In genomic region chr11:61355351-61355750, GRCm38 (mm10) we compare ENCODE assay signal across 25 mouse cellular contexts. TPM values are rescaled to one million over a fixed set of nuclear protein-coding genes. Genes with fewer than 3 reads are reported as not detected.
"Had no signal": no experiment of that assay in that cellular context is flagged by ENCODE, and none has a peak within 500 bp of the region (broad histone marks: within the 10 kb centered on the region; RNA-seq: fewer than 3 reads in every experiment).

No protein-coding gene starts in this region.

- DNase-seq: layer of hippocampus, postnatal 36 days; left cerebral cortex, postnatal 4 days; lung, adult 18-20 months; lung, postnatal 10 days; lung, postnatal 36 days; thymus, adult 18-20 months; thymus, postnatal 4 days had no signal

- H3K9ac ChIP-seq: limb, embryonic 12.5 days; limb, embryonic 15.5 days; liver, embryonic 14.5 days; lung, embryonic 15.5 days; midbrain, embryonic 13.5 days had no signal

- H3K4me2 ChIP-seq: limb, embryonic 12.5 days; limb, embryonic 15.5 days; lung, embryonic 15.5 days; midbrain, embryonic 13.5 days had no signal

- H3K4me3 ChIP-seq: left cerebral cortex, adult 2 months; limb, embryonic 12.5 days; limb, embryonic 15.5 days; lung, embryonic 15.5 days; megakaryocyte, embryonic 14.5 days; midbrain, embryonic 10.5 days; midbrain, embryonic 13.5 days; myocyte had no signal

- H3K4me1 ChIP-seq: limb, embryonic 12.5 days; midbrain, embryonic 13.5 days had no signal

- H3K9me3 ChIP-seq: limb, embryonic 12.5 days; limb, embryonic 15.5 days; lung, embryonic 15.5 days; megakaryocyte, embryonic 14.5 days; midbrain, embryonic 10.5 days; midbrain, embryonic 13.5 days had no signal

- H3K27me3 ChIP-seq: limb, embryonic 12.5 days; limb, embryonic 15.5 days; lung, embryonic 15.5 days; midbrain, embryonic 13.5 days had no signal

- H3K27ac ChIP-seq: kidney, postnatal 0 days; left cerebral cortex, adult 2 months; limb, embryonic 12.5 days; limb, embryonic 15.5 days; liver, embryonic 14.5 days; lung, embryonic 15.5 days; midbrain, embryonic 10.5 days; midbrain, embryonic 13.5 days had no signal

- ATAC-seq: intestine, postnatal 0 days; midbrain, embryonic 13.5 days; midbrain, embryonic 16.5 days had no signal

- H3K36me3 ChIP-seq: limb, embryonic 12.5 days; limb, embryonic 15.5 days; lung, embryonic 15.5 days; midbrain, embryonic 10.5 days; midbrain, embryonic 13.5 days had no signal

RNA-seq across cellular contexts. Expression of gene Slc47a2, which starts 12.7 kb away (rescaled TPM):
- polyA plus RNA-seq: intestine, embryonic 14.5 days; intestine, postnatal 0 days; limb, embryonic 12.5 days; limb, embryonic 15.5 days; midbrain, embryonic 10.5 days; midbrain, embryonic 13.5 days; midbrain, embryonic 16.5 days; neural tube, embryonic 11.5 days; neural tube, embryonic 14.5 days; small intestine, adult 2 months; spleen, adult 2 months; stomach, embryonic 16.5 days had no signal

RNA-seq across cellular contexts. Expression of gene Slc47a1, which starts 22.8 kb away (rescaled TPM):
- polyA plus RNA-seq: limb, embryonic 12.5 days; midbrain, embryonic 10.5 days; midbrain, embryonic 13.5 days; neural tube, embryonic 14.5 days had no signal
